Mouse (Mus musculus): Measurements from ENCODE around the gene Gm49388. TPM values are rescaled to one million over a fixed set of nuclear protein-coding genes. Genes with fewer than 3 reads are reported as not detected.
A peak's percentile ranks its signal among the peaks of the same experiment; 100 is the strongest.

Gene Gm49388
- polyA plus RNA-seq (2014; fragmentation: Nextera tagmentation; extraction: Ambion mirVana): not detected in 2 replicates

DNA sequence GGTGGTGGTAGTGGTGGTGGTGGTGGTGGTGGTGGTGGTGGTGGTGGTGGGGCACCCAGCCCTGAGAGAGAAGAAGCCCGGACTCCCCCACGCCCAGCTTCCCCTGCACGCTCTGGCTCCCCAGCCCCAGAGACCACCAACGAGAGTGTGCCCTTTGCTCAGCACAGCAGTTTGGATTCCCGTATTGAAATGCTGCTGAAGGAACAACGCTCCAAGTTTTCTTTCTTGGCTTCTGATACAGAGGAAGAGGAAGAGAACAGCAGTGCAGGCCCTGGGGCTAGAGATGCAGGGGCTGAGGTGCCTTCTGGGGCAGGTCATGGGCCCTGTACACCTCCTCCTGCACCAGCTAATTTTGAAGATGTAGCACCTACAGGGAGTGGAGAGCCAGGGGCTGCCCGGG is at the start of gene Gm49388:
TSS of gene Gm49388 (plus strand) at position 301 of the 400 bp plus-strand sequence.
- Histone ChIP-seq H3K4me2 (replicated peaks; ENCODE audit: low read depth, low read length) (no peak within 1 kb of the TSS), H3K27ac (ENCODE audit: low read length) (no peak within 1 kb of the TSS), H3K36me3 (ENCODE audit: control insufficient read depth, insufficient read depth, low read length) (peaks cover 87% of the 10 kb centered on the region), H3K4me3 (ENCODE audit: low read depth, low read length) (no peak within 1 kb of the TSS), H3K4me1 (ENCODE audit: control insufficient read depth, insufficient read depth, low read length) (no peaks in the 10 kb centered on the region), H3K9me3 (ENCODE audit: control insufficient read depth, low read depth, low read length) (no peaks in the 10 kb centered on the region), H3K9ac (replicated peaks; ENCODE audit: low read depth, low read length) (no peak within 1 kb of the TSS), H3K27me3 (ENCODE audit: control insufficient read depth, insufficient read depth, low read length) (no peaks in the 10 kb centered on the region)
- WGBS: 91% methylated on average over 7 of the region's 7 CpGs
- ATAC-seq (ENCODE audit: insufficient number of reproducible peaks, insufficient read depth, low FRiP score, low read depth): no peak

GRCm38 (mm10) chr7:127744366-127745045 is 40.9 kb upstream of the Gm49388 start, which contains the start of gene Fbxl19:
Gene Fbxl19, plus strand, starts transcription at chr7:127744543.
- Histone ChIP-seq H3K27ac (ENCODE audit: low read length) (peak within 1 kb of the TSS; percentile 93), H3K9ac (replicated peaks; ENCODE audit: low read depth, low read length) (peak within 1 kb of the TSS; percentile 78), H3K4me3 (ENCODE audit: low read depth, low read length) (peak within 1 kb of the TSS; percentile 76), H3K4me2 (replicated peaks; ENCODE audit: low read depth, low read length) (peak within 1 kb of the TSS; percentile 46), H3K27me3 (ENCODE audit: control insufficient read depth, insufficient read depth, low read length) (no peaks in the 10 kb centered on the region), H3K36me3 (ENCODE audit: control insufficient read depth, insufficient read depth, low read length) (peaks cover 13% of the 10 kb centered on the region), H3K9me3 (ENCODE audit: control insufficient read depth, low read depth, low read length) (no peaks in the 10 kb centered on the region), H3K4me1 (ENCODE audit: control insufficient read depth, insufficient read depth, low read length) (peaks cover 11% of the 10 kb centered on the region; the same call in 1 of the 2 replicates)
- WGBS: under 1% methylated on average over 26 of the region's 26 CpGs
- no peak for ATAC-seq (ENCODE audit: insufficient number of reproducible peaks, insufficient read depth, low FRiP score, low read depth)

DNA sequence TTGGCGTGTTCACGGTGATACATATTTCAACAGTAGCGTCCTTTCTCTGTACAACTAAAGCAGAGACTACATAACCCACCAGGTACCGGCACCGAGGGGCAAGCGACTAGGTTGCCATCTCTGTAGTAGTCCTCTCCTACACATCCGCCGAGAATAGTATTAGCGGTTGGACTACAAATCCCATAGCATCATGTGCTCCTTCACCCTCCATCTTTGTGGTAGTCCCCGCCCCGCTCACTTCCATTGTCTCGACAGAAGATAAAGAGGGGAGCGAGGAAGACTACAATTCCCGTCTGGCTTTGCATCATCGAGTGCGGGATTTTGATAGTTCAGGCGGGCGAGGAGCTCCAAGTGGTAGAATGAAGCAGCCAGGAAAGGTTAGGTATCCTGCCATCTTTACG is 40.2 kb upstream of the Gm49388 start:
- H3K9me3 ChIP-seq (ENCODE audit: control insufficient read depth, low read depth, low read length): no peaks in the 10 kb centered on the region
- under 1% methylated on average over 19 of the region's 19 CpGs for WGBS
- H3K36me3 ChIP-seq (ENCODE audit: control insufficient read depth, insufficient read depth, low read length): peaks cover 19% of the 10 kb centered on the region
- H3K4me2 ChIP-seq (replicated peaks; ENCODE audit: low read depth, low read length): peak overlapping the region; percentile 46
- peaks cover 11% of the 10 kb centered on the region; the same call in 1 of the 2 replicates for H3K4me1 ChIP-seq (ENCODE audit: control insufficient read depth, insufficient read depth, low read length)
- peak; percentile 79 for ATAC-seq (ENCODE audit: insufficient number of reproducible peaks, insufficient read depth, low FRiP score, low read depth)
- H3K4me3 ChIP-seq (ENCODE audit: low read depth, low read length): peak overlapping the region; percentile 76
- H3K9ac ChIP-seq (replicated peaks; ENCODE audit: low read depth, low read length): peak overlapping the region; percentile 78; the same call in 1 of the 2 replicates
- no peaks in the 10 kb centered on the region for H3K27me3 ChIP-seq (ENCODE audit: control insufficient read depth, insufficient read depth, low read length)
- peak overlapping the region; percentile 93 for H3K27ac ChIP-seq (ENCODE audit: low read length)

DNA sequence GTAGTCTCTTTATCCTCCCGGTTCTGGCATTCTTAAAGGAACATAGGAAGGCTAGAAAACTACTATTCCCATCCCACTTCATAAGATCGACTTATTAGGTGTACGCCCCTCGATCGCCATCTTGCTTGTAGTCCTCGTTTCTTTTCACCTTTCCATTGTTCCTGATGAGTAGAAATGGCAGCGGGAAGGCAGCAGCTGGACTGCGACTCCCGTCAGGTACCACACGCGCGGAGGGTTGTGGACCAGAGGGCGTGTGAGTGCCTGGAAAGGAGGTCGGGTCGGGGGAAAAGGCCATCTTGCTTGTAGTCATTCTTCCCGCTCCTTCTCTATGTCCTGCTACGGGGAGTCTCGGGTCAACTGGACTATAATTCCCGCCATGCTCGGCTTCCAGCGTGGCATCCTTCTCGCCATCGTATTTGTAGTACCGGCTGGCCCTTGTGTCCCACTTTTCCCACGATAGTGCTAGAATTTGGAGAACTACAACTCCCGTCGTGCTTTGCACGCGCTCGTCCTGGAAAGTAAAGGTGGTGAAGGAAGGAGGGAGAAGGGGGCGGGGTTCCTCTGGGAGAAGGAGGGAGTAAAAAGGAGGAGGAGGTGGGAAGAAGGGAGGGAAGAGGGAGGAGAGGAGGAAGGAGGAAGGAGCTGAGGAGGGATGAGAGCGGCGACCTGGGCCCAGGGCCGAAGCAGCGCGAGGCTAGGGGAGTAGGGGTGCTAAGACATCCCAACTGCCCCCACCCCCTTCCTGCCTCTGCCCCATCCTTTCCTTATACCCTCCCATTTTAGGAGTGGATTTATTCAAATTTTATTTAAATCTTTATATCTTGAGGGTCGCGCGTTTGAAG is 39.5 kb upstream of the Gm49388 start:
- peak overlapping the region; percentile 78 for H3K9ac ChIP-seq (replicated peaks; ENCODE audit: low read depth, low read length)
- peak overlapping the region; percentile 93 for H3K27ac ChIP-seq (ENCODE audit: low read length)
- H3K4me3 ChIP-seq (ENCODE audit: low read depth, low read length): peak overlapping the region; percentile 76
- peaks cover 26% of the 10 kb centered on the region for H3K36me3 ChIP-seq (ENCODE audit: control insufficient read depth, insufficient read depth, low read length)
- peak; percentile 86 for ATAC-seq (ENCODE audit: insufficient number of reproducible peaks, insufficient read depth, low FRiP score, low read depth)
- no peaks in the 10 kb centered on the region for H3K27me3 ChIP-seq (ENCODE audit: control insufficient read depth, insufficient read depth, low read length)
- WGBS: under 1% methylated on average over 38 of the region's 39 CpGs
- no peaks in the 10 kb centered on the region for H3K9me3 ChIP-seq (ENCODE audit: control insufficient read depth, low read depth, low read length)
- peak overlapping the region; percentile 48 for H3K4me2 ChIP-seq (replicated peaks; ENCODE audit: low read depth, low read length)
- peaks cover 11% of the 10 kb centered on the region; the same call in 1 of the 2 replicates for H3K4me1 ChIP-seq (ENCODE audit: control insufficient read depth, insufficient read depth, low read length)

GRCm38 (mm10) chr7:127746494-127747491 is 38.6 kb upstream of the Gm49388 start:
- Histone ChIP-seq H3K9me3 (ENCODE audit: control insufficient read depth, low read depth, low read length) (no peaks in the 10 kb centered on the region), H3K27ac (ENCODE audit: low read length) (peak overlapping the region; percentile 93), H3K4me2 (replicated peaks; ENCODE audit: low read depth, low read length) (peak overlapping the region; percentile 48), H3K36me3 (ENCODE audit: control insufficient read depth, insufficient read depth, low read length) (peaks cover 35% of the 10 kb centered on the region), H3K4me1 (ENCODE audit: control insufficient read depth, insufficient read depth, low read length) (peaks cover 11% of the 10 kb centered on the region; the same call in 1 of the 2 replicates), H3K27me3 (ENCODE audit: control insufficient read depth, insufficient read depth, low read length) (no peaks in the 10 kb centered on the region), H3K9ac (replicated peaks; ENCODE audit: low read depth, low read length) (peak overlapping the region; percentile 78), H3K4me3 (ENCODE audit: low read depth, low read length) (peak overlapping the region; percentile 76)
- ATAC-seq (ENCODE audit: insufficient number of reproducible peaks, insufficient read depth, low FRiP score, low read depth): peak; percentile 4; the same call in 1 of the 2 replicates
- under 1% methylated on average over 35 of the region's 62 CpGs for WGBS

GRCm38 (mm10) chr7:127747559-127748234 is 37.7 kb upstream of the Gm49388 start:
- peaks cover 44% of the 10 kb centered on the region for H3K36me3 ChIP-seq (ENCODE audit: control insufficient read depth, insufficient read depth, low read length)
- peak overlapping the region; percentile 76 for H3K4me3 ChIP-seq (ENCODE audit: low read depth, low read length)
- no peaks in the 10 kb centered on the region for H3K27me3 ChIP-seq (ENCODE audit: control insufficient read depth, insufficient read depth, low read length)
- ATAC-seq (ENCODE audit: insufficient number of reproducible peaks, insufficient read depth, low FRiP score, low read depth): no peak
- peak overlapping the region; percentile 93; the same call in 1 of the 2 replicates for H3K27ac ChIP-seq (ENCODE audit: low read length)
- 38% methylated on average over 6 of the region's 6 CpGs for WGBS
- no peaks in the 10 kb centered on the region for H3K9me3 ChIP-seq (ENCODE audit: control insufficient read depth, low read depth, low read length)
- H3K4me1 ChIP-seq (ENCODE audit: control insufficient read depth, insufficient read depth, low read length): peaks cover 11% of the 10 kb centered on the region; the same call in 1 of the 2 replicates
- peak overlapping the region; percentile 48 for H3K4me2 ChIP-seq (replicated peaks; ENCODE audit: low read depth, low read length)
- H3K9ac ChIP-seq (replicated peaks; ENCODE audit: low read depth, low read length): peak overlapping the region; percentile 78; the same call in 1 of the 2 replicates

GRCm38 (mm10) chr7:127748235-127748560 is 37.2 kb upstream of the Gm49388 start:
- Histone ChIP-seq H3K9me3 (ENCODE audit: control insufficient read depth, low read depth, low read length) (no peaks in the 10 kb centered on the region), H3K4me2 (replicated peaks; ENCODE audit: low read depth, low read length) (0 out of 2 replicates have a peak overlapping the region, but pooled peaks have one; percentile 48), H3K9ac (replicated peaks; ENCODE audit: low read depth, low read length) (no peak overlapping the region), H3K4me3 (ENCODE audit: low read depth, low read length) (no peak overlapping the region), H3K27me3 (ENCODE audit: control insufficient read depth, insufficient read depth, low read length) (no peaks in the 10 kb centered on the region), H3K27ac (ENCODE audit: low read length) (no peak overlapping the region; the same call in 1 of the 2 replicates), H3K36me3 (ENCODE audit: control insufficient read depth, insufficient read depth, low read length) (peaks cover 49% of the 10 kb centered on the region), H3K4me1 (ENCODE audit: control insufficient read depth, insufficient read depth, low read length) (peaks cover 11% of the 10 kb centered on the region; the same call in 1 of the 2 replicates)
- 89% methylated on average over 28 of the region's 28 CpGs for WGBS
- ATAC-seq (ENCODE audit: insufficient number of reproducible peaks, insufficient read depth, low FRiP score, low read depth): no peak
